Mouse (Mus musculus) kidney, embryonic 14.5 days (tissue): Measurements from ENCODE around the gene Slc22a23. TPM values are rescaled to one million over a fixed set of nuclear protein-coding genes. Genes with fewer than 3 reads are reported as not detected.

ENCODE experiments used
- ATAC-seq: fragments of 200-750 bp; cut with Nextera tagmentation; 2 replicates; pipeline ENCODE4 v1.8.0; 2017; ENCODE audit warnings: moderate number of reproducible peaks, mild to moderate bottlenecking, moderate TSS enrichment, moderate library complexity; ENCODE audit not compliant: low FRiP score, low TSS enrichment
- H3K27ac ChIP-seq: fragments of 300-500 bp; sonication (generic); 2 replicates; pipeline ENCODE4 v1.5.1; 2014; ENCODE audit warnings: low read depth, mild to moderate bottlenecking, low read length, moderate library complexity, mixed read lengths
- H3K27me3 ChIP-seq: fragments of 300-500 bp; sonication (generic); 2 replicates; pipeline ENCODE4 v1.6.1; 2014; ENCODE audit warnings: mild to moderate bottlenecking, low read length; ENCODE audit not compliant: control insufficient read depth, insufficient read depth
- H3K36me3 ChIP-seq: fragments of 300-500 bp; sonication (generic); 2 replicates; pipeline ENCODE4 v1.6.1; 2014; ENCODE audit warnings: low read length, mixed read lengths; ENCODE audit not compliant: control insufficient read depth, insufficient read depth
- H3K4me1 ChIP-seq: fragments of 300-500 bp; sonication (generic); 2 replicates; pipeline ENCODE4 v1.6.1; 2014; ENCODE audit warnings: low read length, mixed read lengths; ENCODE audit not compliant: control insufficient read depth, insufficient read depth
- H3K4me2 ChIP-seq: fragments of 300-500 bp; sonication (generic); replicated peaks from 2 replicates; pipeline ENCODE4 v1.6.1; 2014; ENCODE audit warnings: low read depth, mild to moderate bottlenecking, low read length
- H3K4me3 ChIP-seq: fragments of 300-500 bp; sonication (generic); 2 replicates; pipeline ENCODE4 v1.5.1; 2014; ENCODE audit warnings: mild to moderate bottlenecking, low read length
- H3K9ac ChIP-seq: fragments of 300-500 bp; sonication (generic); 2 replicates; pipeline ENCODE4 v1.6.1; 2014; ENCODE audit warnings: low read depth, mild to moderate bottlenecking, low read length, moderate library complexity
- H3K9me3 ChIP-seq: fragments of 300-500 bp; sonication (generic); 2 replicates; pipeline ENCODE4 v1.6.1; 2016; ENCODE audit warnings: low read length; ENCODE audit not compliant: control insufficient read depth
- WGBS: fragments of 180-500 bp; shearing (Covaris S2); extraction: QIAGEN DNeasy Blood & Tissue Kit; methylation state at CpG from one replicate; pipeline ENCODE4 v1.1.7; 2014; 5-methylcytosine and 5-hydroxymethylcytosine counted together
- polyA plus RNA-seq: library from polyadenylated mRNA; unstranded; fragments of >200 nt; fragmentation: Nextera tagmentation; extraction: Ambion mirVana; gene quantifications from 2 replicates; pipeline ENCODE4 v1.2.1, GENCODE M21; 2014

Gene Slc22a23
- polyA plus RNA-seq, 1 experiment from 2014 or later = 2.8 TPM

DNA sequence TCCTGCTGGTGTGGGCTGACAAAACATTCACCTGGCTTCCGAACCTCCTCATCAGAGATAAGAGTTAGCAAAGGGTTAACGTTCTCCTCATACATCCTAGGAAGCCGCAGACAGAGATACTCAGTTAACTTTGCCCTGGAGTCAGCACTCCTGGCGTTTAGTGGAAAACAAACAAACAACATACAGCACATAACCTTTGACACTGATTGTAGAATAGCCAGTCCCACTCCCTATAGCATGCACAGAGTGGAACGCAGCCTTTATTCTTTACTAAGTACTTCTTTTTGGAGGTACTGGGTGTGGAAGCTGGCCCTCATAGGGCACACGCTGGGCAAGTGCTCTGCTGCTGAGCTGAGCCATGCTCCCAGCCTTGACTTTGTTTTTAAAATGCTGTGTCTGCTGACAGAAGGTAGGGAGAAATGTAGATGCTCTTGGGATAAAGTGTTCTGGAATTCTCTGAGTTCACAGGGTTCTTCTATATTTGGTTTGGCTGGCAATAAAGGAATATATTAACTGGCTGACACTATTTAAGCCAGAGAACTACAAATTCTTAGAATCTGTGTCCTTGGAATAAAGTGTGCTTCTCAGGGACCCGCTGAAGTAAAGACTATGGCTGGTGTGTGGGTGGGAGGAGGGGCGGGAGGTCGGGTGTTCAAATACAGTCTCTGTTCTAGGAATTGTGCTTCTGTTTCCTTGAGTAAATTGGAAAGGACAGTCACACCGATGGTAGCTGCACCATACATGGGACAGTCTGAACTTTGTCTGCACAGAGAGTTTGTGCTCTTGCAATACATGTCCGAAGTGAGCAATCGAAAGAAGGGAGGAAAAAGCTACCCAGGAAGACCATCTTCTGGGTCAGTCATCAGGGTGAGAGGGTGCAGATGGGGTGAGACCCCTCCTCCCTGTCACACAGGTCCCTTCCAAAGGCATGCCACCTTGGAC, 117.0 kb downstream of the Slc22a23 start:
- no peak overlapping the region for H3K4me2 ChIP-seq
- no peak for ATAC-seq
- no peak overlapping the region for H3K4me3 ChIP-seq
- no peak overlapping the region for H3K27ac ChIP-seq
- 44% methylated on average over 12 of the region's 12 CpGs for WGBS
- H3K9ac ChIP-seq = no peak overlapping the region
- H3K4me1 ChIP-seq = peaks cover 15% of the 10 kb centered on the region; the same call in 1 of the 2 replicates
- no peaks in the 10 kb centered on the region for H3K9me3 ChIP-seq
- no peaks in the 10 kb centered on the region for H3K36me3 ChIP-seq
- no peaks in the 10 kb centered on the region for H3K27me3 ChIP-seq

DNA sequence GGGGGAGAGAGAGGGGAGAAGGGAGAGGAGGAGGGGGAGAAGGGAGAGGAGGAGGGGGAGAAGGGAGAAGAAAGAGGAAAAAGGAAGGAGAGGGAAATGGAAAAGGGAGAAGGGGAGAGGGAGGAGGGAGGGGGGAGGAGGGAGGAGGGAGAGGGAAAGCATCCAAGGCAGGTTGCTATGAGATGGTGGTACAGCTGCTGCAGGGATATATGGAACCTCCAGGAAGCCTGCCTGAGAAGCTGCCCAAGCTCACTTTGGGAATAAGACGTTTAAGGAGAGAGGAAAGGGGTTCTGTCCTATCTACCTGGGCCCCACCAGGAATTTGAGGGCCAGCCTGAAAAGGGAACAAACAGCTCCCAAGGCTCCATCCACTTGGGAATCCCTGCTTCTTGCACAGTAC, 118.0 kb downstream of the Slc22a23 start:
- Histone ChIP-seq H3K27me3 (no peaks in the 10 kb centered on the region), H3K9ac (no peak overlapping the region), H3K4me1 (peaks cover 15% of the 10 kb centered on the region; the same call in 1 of the 2 replicates), H3K4me2 (no peak overlapping the region), H3K4me3 (no peak overlapping the region), H3K27ac (no peak overlapping the region), H3K36me3 (no peaks in the 10 kb centered on the region), H3K9me3 (no peaks in the 10 kb centered on the region)
- 21% methylated on average over 1 of the region's 1 CpGs for WGBS
- no peak for ATAC-seq

DNA sequence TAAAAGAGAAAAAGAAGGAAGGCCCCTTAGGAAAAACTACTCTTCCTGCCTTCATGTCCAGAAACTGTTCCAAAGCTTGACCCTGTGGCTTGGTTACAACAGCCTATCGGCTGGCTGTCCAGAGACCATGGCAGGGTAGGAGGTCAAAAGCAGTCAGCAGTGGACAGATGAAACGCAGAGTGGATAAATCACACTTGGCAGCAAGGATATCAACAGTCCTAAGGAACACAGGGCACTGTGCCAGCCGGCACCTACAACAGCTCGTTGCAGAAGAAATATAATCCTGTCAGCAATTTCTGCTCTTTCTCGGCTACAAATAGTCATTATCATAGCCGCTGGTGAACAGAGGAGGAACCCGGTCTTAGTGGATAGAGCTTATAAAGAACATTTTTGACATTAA, 122.0 kb downstream of the Slc22a23 start:
- no peak overlapping the region for H3K4me3 ChIP-seq
- no peaks in the 10 kb centered on the region for H3K9me3 ChIP-seq
- peak overlapping the region; percentile 0; the same call in 1 of the 2 replicates for H3K27ac ChIP-seq
- H3K27me3 ChIP-seq = no peaks in the 10 kb centered on the region
- no peak overlapping the region for H3K9ac ChIP-seq
- peak; percentile 72; the same call in 1 of the 2 replicates for ATAC-seq
- peaks cover 10% of the 10 kb centered on the region; the same call in 1 of the 2 replicates for H3K4me1 ChIP-seq
- 15% methylated on average over 7 of the region's 7 CpGs for WGBS
- H3K4me2 ChIP-seq = no peak overlapping the region
- no peaks in the 10 kb centered on the region for H3K36me3 ChIP-seq

DNA sequence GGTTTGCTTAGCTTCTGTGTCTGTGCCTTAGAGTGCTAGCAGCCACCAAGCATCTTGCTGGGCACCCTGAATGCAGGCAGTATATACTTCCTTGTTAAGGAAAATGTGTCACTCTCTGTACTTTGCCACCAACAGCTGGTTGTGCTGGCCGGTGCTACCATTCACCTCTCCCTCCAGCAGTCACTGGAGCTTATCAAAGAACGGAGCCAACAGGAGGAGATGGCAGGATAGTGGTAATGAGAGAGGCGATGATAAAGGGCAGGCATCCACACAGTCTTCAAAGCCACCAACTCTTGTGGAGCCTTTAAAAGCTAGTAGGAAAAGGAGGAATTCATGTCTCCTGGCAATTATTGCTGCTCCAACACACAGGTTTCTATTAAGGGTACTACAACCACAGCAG, 125.3 kb downstream of the Slc22a23 start:
- no peak overlapping the region for H3K9ac ChIP-seq
- no peak overlapping the region for H3K4me3 ChIP-seq
- no peaks in the 10 kb centered on the region for H3K27me3 ChIP-seq
- ATAC-seq = no peak
- no peak overlapping the region for H3K4me2 ChIP-seq
- H3K4me1 ChIP-seq = 0 out of 2 replicates have a peak, but pooled peaks cover 4% of the 10 kb centered on the region
- no peaks in the 10 kb centered on the region for H3K9me3 ChIP-seq
- H3K27ac ChIP-seq = no peak overlapping the region
- H3K36me3 ChIP-seq = no peaks in the 10 kb centered on the region
- 41% methylated on average over 3 of the region's 3 CpGs for WGBS

DNA sequence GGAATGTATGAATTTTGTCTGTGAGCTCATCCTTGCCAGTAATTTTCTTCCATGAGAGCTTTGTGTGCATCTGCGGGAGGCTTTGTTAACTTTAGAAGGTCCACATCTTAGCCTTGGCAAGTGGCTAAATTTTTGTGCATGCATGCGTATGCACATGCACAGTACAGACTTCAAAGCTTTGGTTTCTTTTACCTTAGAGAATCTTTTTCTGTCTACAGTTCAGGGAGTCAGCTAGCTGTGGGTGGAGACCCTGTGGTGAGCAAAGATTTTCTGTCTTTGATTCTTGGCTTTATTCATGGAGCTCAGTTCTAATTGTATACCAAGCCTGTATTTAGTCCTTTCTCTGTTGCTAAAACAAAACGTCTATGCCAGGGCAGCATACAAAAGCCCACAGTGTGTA, 126.2 kb downstream of the Slc22a23 start:
- 85% methylated on average over 3 of the region's 3 CpGs for WGBS
- ATAC-seq = no peak

DNA sequence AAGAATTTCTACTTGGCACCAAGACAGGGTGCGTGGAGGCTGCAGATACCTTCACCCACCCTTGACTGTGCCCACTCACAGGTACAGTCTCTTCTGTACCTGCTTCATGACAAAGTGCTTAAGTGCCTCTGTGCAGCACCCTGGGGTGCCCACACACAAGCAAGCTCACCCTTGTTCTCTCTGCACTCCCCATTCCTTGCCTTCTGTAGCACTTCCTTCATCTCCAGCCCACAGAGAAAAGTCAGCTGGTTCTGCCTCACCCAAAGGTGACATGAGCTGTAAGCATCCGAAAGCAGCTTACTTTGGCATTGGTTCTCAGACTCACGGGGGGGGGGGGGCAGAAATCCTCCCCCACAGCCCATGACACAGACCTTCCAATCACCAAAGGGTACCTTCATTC, 130.1 kb downstream of the Slc22a23 start:
- ATAC-seq = no peak
- Histone ChIP-seq H3K36me3 (no peaks in the 10 kb centered on the region), H3K27me3 (no peaks in the 10 kb centered on the region), H3K27ac (no peak overlapping the region), H3K4me2 (no peak overlapping the region), H3K4me3 (no peak overlapping the region), H3K4me1 (no peaks in the 10 kb centered on the region), H3K9me3 (no peaks in the 10 kb centered on the region), H3K9ac (no peak overlapping the region)
- 78% methylated on average over 3 of the region's 3 CpGs for WGBS

More for the DNA sequence above, 126.2 kb downstream of the Slc22a23 start:
- Histone ChIP-seq H3K27ac (no peak overlapping the region), H3K4me3 (no peak overlapping the region), H3K27me3 (no peaks in the 10 kb centered on the region), H3K9ac (no peak overlapping the region), H3K36me3 (no peaks in the 10 kb centered on the region), H3K4me1 (0 out of 2 replicates have a peak, but pooled peaks cover 4% of the 10 kb centered on the region), H3K9me3 (no peaks in the 10 kb centered on the region), H3K4me2 (no peak overlapping the region)

DNA sequence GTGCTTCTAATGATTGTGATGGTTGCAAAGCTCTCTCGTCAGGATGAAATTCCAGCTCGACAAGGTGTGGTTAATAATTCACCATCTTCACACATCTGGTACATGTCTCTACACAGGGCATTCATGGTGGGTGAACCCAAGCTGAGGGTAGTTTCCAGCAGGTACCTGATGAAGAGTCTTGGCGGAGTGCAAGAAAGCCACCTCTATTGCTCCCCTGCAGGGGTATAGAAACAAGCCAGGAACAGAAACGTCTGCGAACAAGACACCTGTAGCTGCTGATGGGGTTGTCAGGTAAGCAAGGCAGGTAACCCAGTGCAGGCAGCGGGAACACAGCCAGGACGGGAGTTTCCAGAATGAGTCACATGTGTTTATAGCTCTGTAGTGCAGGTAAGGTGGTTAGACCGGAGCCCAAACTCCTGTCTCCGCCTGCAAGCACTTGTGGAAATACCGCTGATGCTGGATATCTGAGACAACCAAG, 132.2 kb downstream of the Slc22a23 start:
- no peaks in the 10 kb centered on the region for H3K36me3 ChIP-seq
- H3K4me2 ChIP-seq = no peak overlapping the region
- 57% methylated on average over 10 of the region's 10 CpGs for WGBS
- H3K27ac ChIP-seq = no peak overlapping the region
- no peaks in the 10 kb centered on the region for H3K4me1 ChIP-seq
- no peaks in the 10 kb centered on the region for H3K27me3 ChIP-seq
- ATAC-seq = peak; percentile 60; the same call in 1 of the 2 replicates
- H3K4me3 ChIP-seq = no peak overlapping the region
- no peak overlapping the region for H3K9ac ChIP-seq
- no peaks in the 10 kb centered on the region for H3K9me3 ChIP-seq

DNA sequence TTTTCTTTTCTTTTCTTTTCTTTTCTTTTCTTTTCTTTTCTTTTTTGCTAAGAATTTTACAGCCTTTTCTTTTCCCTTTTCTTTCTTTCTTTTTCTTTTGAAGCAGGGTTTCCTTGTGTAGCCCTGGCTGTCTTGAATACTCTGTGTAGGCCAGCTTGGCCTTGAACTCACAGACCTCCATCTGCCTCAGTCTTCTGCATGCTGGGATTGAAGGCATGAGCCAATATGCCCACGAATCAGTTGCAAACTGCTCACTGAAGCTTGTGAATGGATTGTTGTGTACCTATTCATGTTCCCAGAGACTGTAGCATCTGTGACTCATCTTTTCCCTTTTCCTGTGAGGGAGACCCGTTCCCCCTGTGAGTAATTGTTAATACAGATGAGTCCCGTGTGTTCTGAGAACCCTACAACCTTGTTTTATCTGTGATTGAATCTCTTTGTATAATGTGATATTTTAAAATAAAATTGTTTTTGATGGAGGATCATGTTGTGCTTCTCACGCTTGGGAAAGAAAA, 133.7 kb downstream of the Slc22a23 start:
- no peaks in the 10 kb centered on the region for H3K4me1 ChIP-seq
- ATAC-seq = no peak
- no peaks in the 10 kb centered on the region for H3K9me3 ChIP-seq
- H3K4me3 ChIP-seq = no peak overlapping the region
- no peak overlapping the region for H3K27ac ChIP-seq
- no peaks in the 10 kb centered on the region for H3K27me3 ChIP-seq
- no peaks in the 10 kb centered on the region for H3K36me3 ChIP-seq
- no peak overlapping the region for H3K4me2 ChIP-seq
- WGBS = 64% methylated on average over 4 of the region's 4 CpGs
- H3K9ac ChIP-seq = no peak overlapping the region
